Mouse (Mus musculus) erythroblast, embryonic 14.5 days (primary cell): Measurements from ENCODE around the gene C1s1.

Source experiments
- GATA1 ChIP-seq: IDR thresholded peaks from 2 replicates; pipeline ENCODE4 v1.6.1; 2012; ENCODE audit warnings: low read length, inconsistent platforms, mixed read lengths
- TAL1 ChIP-seq: IDR thresholded peaks from 3 replicates; pipeline ENCODE4 v1.6.1; 2012; ENCODE audit warnings: low read length, inconsistent platforms, mixed read lengths

- no peak for TF ChIP-seq GATA1
- no peak for TF ChIP-seq TAL1
These were observed 40.1 kb downstream of the C1s1 start for GRCm38 (mm10) chr6:124502021-124502420.
